Mouse (Mus musculus) thymus, adult 2 months (tissue): ENCODE results near the gene Prr12. TPM values are rescaled to one million over a fixed set of nuclear protein-coding genes. Genes with fewer than 3 reads are reported as not detected.

Source experiments
- DNase-seq: peaks from one replicate; pipeline ENCODE4 v3.0.0; 2021
- H3K27ac ChIP-seq: fragments of 200-500 bp; 2 replicates; pipeline ENCODE4 v1.5.1; 2012; ENCODE audit warnings: low read length, control low read depth; ENCODE audit not compliant: control insufficient read depth, insufficient read depth
- H3K27me3 ChIP-seq: fragments of 200-500 bp; 2 replicates; pipeline ENCODE4 v1.6.1; 2012; ENCODE audit warnings: mild to moderate bottlenecking, low read length, moderate library complexity, mixed read lengths; ENCODE audit not compliant: control insufficient read depth, insufficient read depth
- H3K36me3 ChIP-seq: fragments of 200-500 bp; 2 replicates; pipeline ENCODE4 v1.6.1; 2012; ENCODE audit warnings: mild to moderate bottlenecking, low read length, moderate library complexity; ENCODE audit not compliant: control insufficient read depth, insufficient read depth
- H3K4me1 ChIP-seq: fragments of 200-500 bp; replicated peaks from 2 replicates; pipeline ENCODE4 v1.6.1; 2012; ENCODE audit warnings: low read length; ENCODE audit not compliant: control insufficient read depth, insufficient read depth
- H3K4me3 ChIP-seq: fragments of 200-500 bp; 2 replicates; pipeline ENCODE4 v1.5.1; 2012; ENCODE audit warnings: mild to moderate bottlenecking, low read length, control low read depth, moderate library complexity; ENCODE audit not compliant: control insufficient read depth, insufficient read depth
- CTCF ChIP-seq: fragments of 200-500 bp; IDR thresholded peaks from 2 replicates; pipeline ENCODE4 v1.5.1; 2012; ENCODE audit warnings: mild to moderate bottlenecking, control low read depth, low read length, moderate library complexity, borderline replicate concordance; ENCODE audit not compliant: control insufficient read depth, poor library complexity, insufficient read depth; ENCODE audit errors: extremely low read depth
- POLR2A ChIP-seq: fragments of 200-500 bp; IDR thresholded peaks from 2 replicates; pipeline ENCODE4 v1.6.1; 2012; ENCODE audit warnings: mild to moderate bottlenecking, low read length, control low read depth, moderate library complexity; ENCODE audit not compliant: control insufficient read depth, poor library complexity, insufficient read depth; ENCODE audit errors: extremely low read depth
- WGBS: fragments of 180-500 bp; shearing (Covaris S2); methylation state at CpG from one replicate; pipeline ENCODE4 v1.1.7; 2018; 5-methylcytosine and 5-hydroxymethylcytosine counted together
- polyA plus RNA-seq: library from polyadenylated mRNA; depleted of rRNA; stranded (reverse); fragments of >200 nt; gene quantifications from 2 replicates; pipeline ENCODE4 v1.2.3, GENCODE M21; 2012

Gene Prr12
- polyA plus RNA-seq, 1 experiment = 32.7 TPM

GRCm38 (mm10) chr7:45047491-45047890 lies 5.2 kb downstream of the Prr12 start:
- Histone ChIP-seq H3K4me3 (no peak overlapping the region), H3K4me1 (peaks cover 15% of the 10 kb centered on the region), H3K27ac (no peak overlapping the region), H3K27me3 (no peaks in the 10 kb centered on the region), H3K36me3 (peaks cover 66% of the 10 kb centered on the region)
- no peak for DNase-seq
- WGBS = 98% methylated on average over 14 of the region's 14 CpGs
- no peak for TF ChIP-seq CTCF
- TF ChIP-seq POLR2A = no peak

GRCm38 (mm10) chr7:45046853-45047350 lies 5.8 kb downstream of the Prr12 start:
- H3K4me3 ChIP-seq = no peak overlapping the region
- 95% methylated on average over 26 of the region's 26 CpGs for WGBS
- no peak for DNase-seq
- no peaks in the 10 kb centered on the region for H3K27me3 ChIP-seq
- peaks cover 72% of the 10 kb centered on the region for H3K36me3 ChIP-seq
- no peak overlapping the region for H3K27ac ChIP-seq
- TF ChIP-seq CTCF (no peak), POLR2A (no peak)
- H3K4me1 ChIP-seq = peaks cover 11% of the 10 kb centered on the region

- WGBS = 95% methylated on average over 22 of the region's 22 CpGs
- no peak for DNase-seq
- H3K27me3 ChIP-seq = no peaks in the 10 kb centered on the region
- H3K4me1 ChIP-seq = no peaks in the 10 kb centered on the region; the same call in 1 of the 2 replicates
- no peak for TF ChIP-seq CTCF
- H3K27ac ChIP-seq = no peak overlapping the region
- peaks cover 84% of the 10 kb centered on the region for H3K36me3 ChIP-seq
- H3K4me3 ChIP-seq = no peak overlapping the region
These were observed 6.9 kb downstream of the Prr12 start for GRCm38 (mm10) chr7:45045741-45046140.

DNA sequence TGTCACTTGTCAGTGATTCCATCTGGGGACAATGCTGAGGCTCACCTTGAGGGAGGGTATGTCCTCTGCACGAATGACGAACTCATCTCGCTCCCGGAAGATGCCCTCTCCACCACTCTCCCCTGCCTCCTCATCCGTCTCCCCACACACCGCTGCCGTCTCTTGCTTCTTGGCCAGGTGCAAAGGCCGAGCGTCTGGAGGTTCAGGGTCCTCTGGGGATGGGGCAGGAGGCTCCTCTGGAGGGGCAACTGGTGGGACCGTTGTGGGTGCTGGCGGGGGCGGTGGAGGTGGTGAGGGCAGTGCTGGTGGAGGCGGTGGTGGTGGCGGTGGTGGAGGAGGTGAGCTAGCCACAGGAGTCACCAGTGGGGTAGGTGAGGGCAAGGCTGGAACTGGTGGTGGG lies 9.4 kb downstream of the Prr12 start:
- H3K27ac ChIP-seq = no peak overlapping the region
- 98% methylated on average over 13 of the region's 14 CpGs for WGBS
- TF ChIP-seq POLR2A (no peak), CTCF (no peak)
- H3K4me1 ChIP-seq = no peaks in the 10 kb centered on the region
- H3K36me3 ChIP-seq = peaks cover 79% of the 10 kb centered on the region
- H3K4me3 ChIP-seq = no peak overlapping the region
- DNase-seq = no peak
- no peaks in the 10 kb centered on the region for H3K27me3 ChIP-seq

DNA sequence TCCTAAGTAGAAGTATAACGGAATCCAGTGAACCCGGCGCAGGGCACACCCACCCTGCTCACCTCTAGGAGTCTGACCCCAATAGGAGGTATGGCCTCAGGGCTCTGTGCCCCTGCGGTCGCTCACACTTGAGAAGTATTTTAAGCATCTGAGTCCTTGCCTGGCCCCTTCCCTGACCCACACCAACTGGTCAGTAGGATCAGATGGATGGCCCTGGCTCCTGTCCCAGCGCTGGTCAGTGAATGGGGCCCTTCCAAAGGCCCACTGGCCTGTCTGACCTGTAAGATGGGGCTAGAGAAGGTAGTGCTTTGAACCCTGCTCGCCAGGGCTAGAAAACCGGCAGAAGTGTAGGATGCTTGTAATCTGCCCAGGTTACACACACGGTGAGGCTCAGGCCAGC lies 11.8 kb downstream of the Prr12 start:
- Histone ChIP-seq H3K27ac (no peak overlapping the region), H3K4me1 (no peaks in the 10 kb centered on the region), H3K27me3 (no peaks in the 10 kb centered on the region), H3K36me3 (peaks cover 68% of the 10 kb centered on the region), H3K4me3 (no peak overlapping the region)
- 96% methylated on average over 9 of the region's 9 CpGs for WGBS
- TF ChIP-seq CTCF (no peak), POLR2A (no peak)
- no peak for DNase-seq

DNA sequence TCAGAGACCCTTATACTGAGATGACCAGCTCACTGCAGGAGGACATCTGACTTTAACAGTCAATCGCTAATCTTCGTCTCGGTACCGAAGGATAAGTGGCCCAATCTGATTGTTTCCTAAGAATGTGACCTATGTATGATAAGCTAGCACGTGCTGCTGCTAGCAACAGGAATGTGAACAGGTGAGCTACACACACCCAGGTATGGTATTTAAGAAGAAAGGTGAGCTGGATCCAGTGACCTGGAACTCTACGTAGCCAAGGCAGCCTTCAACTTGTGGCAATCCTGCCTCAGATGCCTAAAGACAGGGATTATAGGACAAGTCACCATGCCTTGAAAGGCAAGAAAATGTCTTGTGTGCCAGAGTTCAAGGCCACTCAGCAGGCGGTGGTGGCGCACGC lies 14.3 kb downstream of the Prr12 start:
- TF ChIP-seq POLR2A = no peak
- TF ChIP-seq CTCF = no peak
- no peak overlapping the region for H3K27ac ChIP-seq
- H3K36me3 ChIP-seq = peaks cover 68% of the 10 kb centered on the region
- H3K27me3 ChIP-seq = no peaks in the 10 kb centered on the region
- no peaks in the 10 kb centered on the region for H3K4me1 ChIP-seq
- no peak for DNase-seq
- H3K4me3 ChIP-seq = no peak overlapping the region
- 97% methylated on average over 9 of the region's 9 CpGs for WGBS

GRCm38 (mm10) chr7:45037720-45038361 lies 14.8 kb downstream of the Prr12 start:
- Histone ChIP-seq H3K27me3 (no peaks in the 10 kb centered on the region), H3K4me3 (no peak overlapping the region), H3K36me3 (peaks cover 68% of the 10 kb centered on the region), H3K27ac (no peak overlapping the region), H3K4me1 (no peaks in the 10 kb centered on the region)
- TF ChIP-seq CTCF = peak; percentile 84; the same call in 1 of the 2 replicates
- TF ChIP-seq POLR2A = no peak
- 62% methylated on average over 7 of the region's 7 CpGs for WGBS
- DNase-seq = peak; percentile 80
